Mouse (Mus musculus) hindbrain, embryonic 16.5 days (tissue): ENCODE data around the gene Olfml1. TPM values are rescaled to one million over a fixed set of nuclear protein-coding genes. Genes with fewer than 3 reads are reported as not detected.

Source experiments
- ATAC-seq: fragments of 200-750 bp; cut with Nextera tagmentation; 2 replicates; pipeline ENCODE4 v1.8.0; 2017; ENCODE audit warnings: moderate TSS enrichment, moderate library complexity
- H3K27ac ChIP-seq: fragments of 300-500 bp; sonication (generic); 2 replicates; pipeline ENCODE4 v1.5.1; 2014; ENCODE audit warnings: low read depth, mild to moderate bottlenecking, control low read depth, low read length, moderate library complexity
- H3K27me3 ChIP-seq: fragments of 300-500 bp; sonication (generic); replicated peaks from 2 replicates; pipeline ENCODE4 v1.6.1; 2014; ENCODE audit warnings: low read length; ENCODE audit not compliant: control insufficient read depth, insufficient read depth
- H3K36me3 ChIP-seq: fragments of 300-500 bp; sonication (generic); 2 replicates; pipeline ENCODE4 v1.6.1; 2014; ENCODE audit warnings: mild to moderate bottlenecking, low read length, moderate library complexity, mixed read lengths; ENCODE audit not compliant: control insufficient read depth, insufficient read depth
- H3K4me1 ChIP-seq: fragments of 300-500 bp; sonication (generic); 2 replicates; pipeline ENCODE4 v1.6.1; 2014; ENCODE audit warnings: low read depth, low read length; ENCODE audit not compliant: control insufficient read depth, insufficient read depth
- H3K4me2 ChIP-seq: fragments of 300-500 bp; sonication (generic); 2 replicates; pipeline ENCODE4 v1.6.1; 2014; ENCODE audit warnings: mild to moderate bottlenecking, low read length, control low read depth, moderate library complexity
- H3K4me3 ChIP-seq: fragments of 300-500 bp; sonication (generic); 2 replicates; pipeline ENCODE4 v1.5.1; 2014; ENCODE audit warnings: mild to moderate bottlenecking, low read length, control low read depth, moderate library complexity
- H3K9ac ChIP-seq: fragments of 300-500 bp; sonication (generic); 2 replicates; pipeline ENCODE4 v1.6.1; 2014; ENCODE audit warnings: low read depth, mild to moderate bottlenecking, control low read depth, low read length, moderate library complexity
- H3K9me3 ChIP-seq: fragments of 300-500 bp; sonication (generic); 2 replicates; pipeline ENCODE4 v1.6.1; 2014; ENCODE audit warnings: mild to moderate bottlenecking, low read length, moderate library complexity; ENCODE audit not compliant: control insufficient read depth
- WGBS: fragments of 180-500 bp; shearing (Covaris S2); extraction: QIAGEN DNeasy Blood & Tissue Kit; methylation state at CpG from one replicate; pipeline ENCODE4 v1.1.7; 2014; 5-methylcytosine and 5-hydroxymethylcytosine counted together
- polyA plus RNA-seq: library from polyadenylated mRNA; unstranded; fragments of >200 nt; fragmentation: Nextera tagmentation; extraction: Ambion mirVana; gene quantifications from 2 replicates; pipeline ENCODE4 v1.2.1, GENCODE M21; 2015

Olfml1 gene
- polyA plus RNA-seq, 1 experiment from 2014 or later, result 4.8 TPM

DNA sequence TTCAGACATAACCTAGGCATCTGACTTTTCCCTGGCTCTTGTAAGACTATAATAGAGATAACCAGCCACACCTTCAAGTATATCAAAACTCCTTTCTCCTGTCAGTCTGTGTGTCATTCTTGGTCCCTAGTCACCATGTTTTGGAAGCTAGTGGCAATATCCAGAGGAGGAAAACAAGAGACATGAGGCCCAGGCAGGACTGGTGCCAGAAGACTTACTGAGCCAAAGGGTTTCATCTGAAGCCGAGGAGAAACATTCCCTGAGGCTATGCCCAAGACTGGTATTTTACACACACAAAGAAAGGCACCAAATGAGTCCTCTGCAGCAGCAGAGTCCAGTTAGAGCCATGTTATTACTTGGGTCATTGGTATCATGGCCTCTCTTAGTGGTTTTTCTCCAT, 22.2 kb upstream of the Olfml1 start:
- H3K4me3 ChIP-seq, result no peak overlapping the region
- ATAC-seq, result no peak
- no peak overlapping the region for H3K9ac ChIP-seq
- H3K27me3 ChIP-seq, result no peaks in the 10 kb centered on the region
- no peaks in the 10 kb centered on the region for H3K4me1 ChIP-seq
- H3K9me3 ChIP-seq, result no peaks in the 10 kb centered on the region
- 35% methylated on average over 1 of the region's 1 CpGs for WGBS
- no peaks in the 10 kb centered on the region; the same call in 1 of the 2 replicates for H3K36me3 ChIP-seq
- H3K4me2 ChIP-seq, result no peak overlapping the region
- H3K27ac ChIP-seq, result no peak overlapping the region

DNA sequence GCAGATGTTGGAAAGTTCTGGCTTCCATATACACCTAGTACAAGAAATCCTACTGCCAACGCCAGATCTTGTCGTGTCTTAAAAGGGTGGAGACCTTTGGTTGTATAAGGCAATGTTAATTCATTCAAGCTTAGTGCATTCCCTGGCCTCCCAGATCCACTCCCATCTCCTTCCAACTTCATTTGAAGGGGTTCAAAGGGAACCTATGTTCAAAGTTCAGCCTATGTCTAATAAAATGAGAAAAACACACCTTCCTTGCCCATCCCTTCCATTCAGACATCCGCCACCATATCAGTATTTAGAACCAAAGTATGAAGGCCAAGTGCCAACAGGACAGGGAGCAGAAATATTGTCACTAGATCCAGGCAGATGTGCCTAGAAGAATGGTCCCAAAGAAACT, 19.4 kb upstream of the Olfml1 start:
- no peak overlapping the region for H3K9ac ChIP-seq
- H3K4me2 ChIP-seq, result no peak overlapping the region
- no peaks in the 10 kb centered on the region for H3K9me3 ChIP-seq
- no peaks in the 10 kb centered on the region; the same call in 1 of the 2 replicates for H3K36me3 ChIP-seq
- H3K27me3 ChIP-seq, result no peaks in the 10 kb centered on the region
- ATAC-seq, result no peak
- H3K4me3 ChIP-seq, result no peak overlapping the region
- no peak overlapping the region for H3K27ac ChIP-seq
- H3K4me1 ChIP-seq, result no peaks in the 10 kb centered on the region
- WGBS, result 95% methylated on average over 3 of the region's 3 CpGs

DNA sequence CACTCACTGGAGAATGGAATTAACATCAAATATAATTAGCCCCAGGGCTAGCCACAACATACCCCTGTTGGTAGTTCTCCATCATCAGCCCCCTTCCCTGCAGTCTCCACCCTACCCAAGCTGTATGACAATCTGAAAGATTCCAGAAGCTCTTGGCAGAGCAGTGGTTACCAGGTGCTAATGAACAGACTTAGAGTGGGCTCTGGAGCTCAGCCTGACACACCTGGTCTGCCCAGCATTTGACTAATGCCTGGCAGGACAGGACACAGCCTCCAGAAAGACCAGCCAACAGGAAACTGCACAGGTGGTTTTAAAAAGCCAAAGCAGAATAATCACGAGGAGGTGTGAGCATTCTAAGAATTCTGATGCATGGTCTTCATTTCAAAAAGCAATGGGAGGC, 13.8 kb upstream of the Olfml1 start:
- Histone ChIP-seq H3K4me3 (no peak overlapping the region), H3K9ac (no peak overlapping the region), H3K27ac (no peak overlapping the region), H3K4me2 (no peak overlapping the region), H3K4me1 (no peaks in the 10 kb centered on the region), H3K36me3 (no peaks in the 10 kb centered on the region), H3K27me3 (no peaks in the 10 kb centered on the region), H3K9me3 (no peaks in the 10 kb centered on the region)
- WGBS, result 87% methylated on average over 1 of the region's 1 CpGs
- ATAC-seq, result no peak

DNA sequence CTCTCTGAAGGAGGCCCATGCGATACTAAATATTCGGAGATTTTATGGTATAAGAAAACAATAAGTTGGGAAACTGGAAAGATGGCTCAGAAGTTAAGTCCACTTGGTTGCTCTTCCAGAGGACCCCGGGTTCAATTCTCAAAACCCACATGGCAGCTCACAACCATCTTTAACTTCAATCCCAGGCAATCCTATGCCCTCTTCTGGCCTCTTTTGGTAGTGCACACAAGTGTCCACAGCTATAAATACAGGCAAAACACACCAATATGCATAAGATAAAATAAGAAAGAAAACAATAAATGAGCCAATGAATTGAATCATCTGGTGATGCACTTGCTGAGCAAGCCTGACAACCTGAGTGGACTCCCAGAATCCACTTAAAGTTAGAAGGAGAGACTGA, 11.3 kb upstream of the Olfml1 start:
- no peak for ATAC-seq
- 86% methylated on average over 3 of the region's 3 CpGs for WGBS
- no peak overlapping the region for H3K4me3 ChIP-seq
- H3K36me3 ChIP-seq, result no peaks in the 10 kb centered on the region
- no peak overlapping the region for H3K4me2 ChIP-seq
- no peaks in the 10 kb centered on the region for H3K4me1 ChIP-seq
- no peaks in the 10 kb centered on the region for H3K27me3 ChIP-seq
- no peak overlapping the region for H3K9ac ChIP-seq
- H3K27ac ChIP-seq, result no peak overlapping the region
- no peaks in the 10 kb centered on the region for H3K9me3 ChIP-seq

DNA sequence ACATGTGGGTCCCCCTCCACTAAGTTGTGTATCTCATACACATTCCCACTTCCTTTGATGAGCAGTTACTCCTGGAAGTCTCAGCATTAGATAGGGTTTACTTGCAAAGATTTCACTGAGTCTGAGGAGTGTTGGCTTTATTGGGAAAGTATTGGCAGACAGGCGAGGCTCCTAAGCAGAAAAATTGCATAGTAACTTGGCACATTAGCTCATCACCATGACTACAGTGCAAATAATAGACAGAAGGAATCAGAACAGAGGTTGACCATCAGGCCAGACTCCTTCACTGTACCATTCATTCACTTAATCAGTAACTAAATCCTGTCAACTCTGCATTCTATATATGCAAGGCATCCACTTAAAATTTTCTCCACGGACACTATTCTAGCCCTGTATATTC, 6.6 kb upstream of the Olfml1 start:
- no peaks in the 10 kb centered on the region for H3K27me3 ChIP-seq
- H3K9me3 ChIP-seq, result no peaks in the 10 kb centered on the region
- H3K9ac ChIP-seq, result no peak overlapping the region
- WGBS, result 64% methylated on average over 2 of the region's 2 CpGs
- ATAC-seq, result no peak
- no peaks in the 10 kb centered on the region for H3K4me1 ChIP-seq
- no peak overlapping the region for H3K4me2 ChIP-seq
- no peak overlapping the region for H3K27ac ChIP-seq
- no peaks in the 10 kb centered on the region for H3K36me3 ChIP-seq
- no peak overlapping the region for H3K4me3 ChIP-seq

DNA sequence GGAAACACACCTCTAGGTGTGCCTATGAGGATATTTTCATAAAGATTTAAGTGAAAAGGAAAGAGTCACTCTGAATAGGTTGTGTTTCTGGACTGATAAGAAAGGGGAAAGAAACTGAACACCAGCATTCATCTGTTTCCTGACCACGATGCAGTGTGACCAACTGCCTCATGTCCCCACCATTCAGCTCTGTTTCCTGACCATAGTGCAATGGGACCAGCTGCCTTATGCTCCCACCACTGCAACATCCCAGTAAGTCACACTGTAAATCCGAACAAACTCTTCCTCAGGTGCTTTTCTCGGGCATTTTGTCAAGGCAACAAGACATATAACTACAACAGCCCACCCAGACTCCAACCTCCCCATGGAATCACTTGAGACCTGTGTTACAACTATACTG, 5.7 kb upstream of the Olfml1 start:
- ATAC-seq, result no peak
- Histone ChIP-seq H3K4me1 (no peaks in the 10 kb centered on the region), H3K4me2 (no peak overlapping the region), H3K36me3 (no peaks in the 10 kb centered on the region), H3K9me3 (no peaks in the 10 kb centered on the region), H3K27ac (no peak overlapping the region), H3K4me3 (no peak overlapping the region), H3K9ac (no peak overlapping the region), H3K27me3 (no peaks in the 10 kb centered on the region)
- WGBS, result 80% methylated on average over 3 of the region's 3 CpGs

DNA sequence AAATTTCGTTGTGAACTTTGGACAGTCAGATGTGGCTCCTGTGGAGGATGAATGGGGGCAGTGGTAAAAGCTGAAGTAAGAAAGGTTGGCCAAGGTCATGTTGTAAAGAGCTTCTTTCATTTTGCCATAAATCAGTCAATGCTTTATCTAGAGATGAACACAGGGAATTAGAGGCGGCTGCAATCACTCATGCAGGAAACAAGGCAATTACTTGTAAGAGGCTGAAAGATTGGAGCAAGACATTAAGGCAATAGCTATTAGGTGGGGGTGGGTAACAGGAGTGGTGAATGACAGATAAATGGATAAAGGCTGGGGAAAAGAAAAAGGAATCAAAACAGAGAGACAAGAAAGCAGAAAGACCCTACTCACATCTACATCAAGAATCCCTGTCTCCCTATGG, 3.5 kb upstream of the Olfml1 start:
- H3K36me3 ChIP-seq, result no peaks in the 10 kb centered on the region
- ATAC-seq, result no peak
- no peaks in the 10 kb centered on the region for H3K9me3 ChIP-seq
- H3K4me2 ChIP-seq, result no peak overlapping the region
- no peak overlapping the region for H3K9ac ChIP-seq
- H3K27me3 ChIP-seq, result no peaks in the 10 kb centered on the region
- no peak overlapping the region for H3K27ac ChIP-seq
- H3K4me3 ChIP-seq, result no peak overlapping the region
- WGBS, result 47% methylated on average over 2 of the region's 2 CpGs
- no peaks in the 10 kb centered on the region for H3K4me1 ChIP-seq

DNA sequence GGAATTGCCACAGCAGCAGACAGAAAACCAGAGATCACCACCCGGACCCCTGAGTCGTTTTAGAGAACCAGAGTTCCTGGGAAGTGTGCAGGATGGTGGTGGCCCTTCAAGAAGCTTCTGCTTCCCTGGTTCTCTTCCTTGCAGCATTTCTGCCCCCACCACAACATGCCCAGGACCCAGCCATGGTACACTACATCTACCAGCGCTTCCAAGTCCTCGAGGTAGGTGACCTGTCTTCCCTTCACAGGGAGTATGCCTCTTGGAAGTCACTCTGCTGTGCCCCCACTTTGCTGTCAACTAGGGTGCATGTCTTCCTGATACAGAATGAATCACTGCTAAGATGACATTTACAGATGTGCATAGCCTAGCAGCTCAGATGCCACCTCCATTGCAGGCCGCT, 428 bp downstream of the Olfml1 start:
- H3K9me3 ChIP-seq, result no peaks in the 10 kb centered on the region
- no peaks in the 10 kb centered on the region for H3K27me3 ChIP-seq
- H3K27ac ChIP-seq, result no peak overlapping the region
- H3K4me2 ChIP-seq, result peak overlapping the region; percentile 27; the same call in 1 of the 2 replicates
- H3K4me3 ChIP-seq, result peak overlapping the region; percentile 11
- no peak overlapping the region for H3K9ac ChIP-seq
- no peaks in the 10 kb centered on the region for H3K4me1 ChIP-seq
- WGBS, result 73% methylated on average over 5 of the region's 5 CpGs
- no peaks in the 10 kb centered on the region for H3K36me3 ChIP-seq
- ATAC-seq, result no peak

DNA sequence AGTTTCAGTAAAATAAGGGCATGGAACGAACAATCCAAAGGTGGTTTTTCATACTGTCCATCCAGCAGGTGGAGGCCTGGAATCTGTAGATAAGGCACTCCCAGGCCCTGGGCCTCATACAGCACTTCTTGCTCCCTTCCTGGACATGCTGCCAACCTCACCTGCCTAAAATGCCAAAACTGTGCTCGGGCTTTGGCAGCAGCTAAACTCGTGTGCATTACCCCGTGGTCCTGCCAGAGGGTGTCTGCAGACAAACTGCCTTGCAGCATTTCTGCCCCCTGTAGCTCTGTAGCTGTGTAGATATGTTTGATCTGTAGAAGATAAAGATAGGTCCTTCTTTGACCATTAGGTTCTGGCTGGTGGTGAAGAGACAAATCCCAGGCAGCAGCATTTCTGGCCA, 1.7 kb downstream of the Olfml1 start:
- no peaks in the 10 kb centered on the region for H3K36me3 ChIP-seq
- no peak overlapping the region for H3K9ac ChIP-seq
- H3K4me2 ChIP-seq, result no peak overlapping the region
- H3K27me3 ChIP-seq, result no peaks in the 10 kb centered on the region
- H3K4me1 ChIP-seq, result no peaks in the 10 kb centered on the region
- no peak overlapping the region for H3K4me3 ChIP-seq
- H3K27ac ChIP-seq, result no peak overlapping the region
- 73% methylated on average over 4 of the region's 4 CpGs for WGBS
- no peak for ATAC-seq
- no peaks in the 10 kb centered on the region for H3K9me3 ChIP-seq

DNA sequence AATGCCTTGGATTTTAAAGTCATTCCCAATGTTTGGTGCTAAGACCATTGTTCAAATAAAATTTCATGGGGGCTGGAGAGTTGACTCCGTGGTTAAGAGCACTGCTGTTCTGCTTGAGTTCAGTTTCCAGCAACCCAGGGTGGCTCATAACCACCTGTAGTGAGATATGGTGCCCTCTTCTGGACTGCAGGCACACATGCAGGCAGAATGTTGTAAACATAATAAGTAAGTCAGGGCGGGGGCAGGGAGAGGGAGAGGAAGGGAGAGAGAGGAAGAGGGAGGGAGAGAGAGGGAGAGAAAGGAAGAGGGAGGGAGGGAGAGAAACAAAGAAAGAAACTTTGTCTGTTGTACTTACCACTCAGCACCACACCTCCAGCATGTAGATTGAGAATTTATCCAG, 6.6 kb downstream of the Olfml1 start:
- H3K36me3 ChIP-seq, result no peaks in the 10 kb centered on the region
- 65% methylated on average over 2 of the region's 2 CpGs for WGBS
- no peak for ATAC-seq

More for the DNA sequence above, 6.6 kb downstream of the Olfml1 start:
- no peak overlapping the region for H3K27ac ChIP-seq
- H3K27me3 ChIP-seq, result no peaks in the 10 kb centered on the region
- no peaks in the 10 kb centered on the region for H3K4me1 ChIP-seq
- no peak overlapping the region for H3K4me3 ChIP-seq
- no peak overlapping the region for H3K9ac ChIP-seq
- H3K9me3 ChIP-seq, result no peaks in the 10 kb centered on the region
- no peak overlapping the region for H3K4me2 ChIP-seq
